Mouse (Mus musculus) gastrocnemius, postnatal 36 days (tissue): ENCODE results near the gene Umad1. TPM values are rescaled to one million over a fixed set of nuclear protein-coding genes. Genes with fewer than 3 reads are reported as not detected.
A peak's percentile ranks its signal among the peaks of the same experiment; 100 is the strongest.

Experiments
- DNase-seq, 2 experiments: peaks; one replicate each; pipeline ENCODE4 v3.0.0; 2022
- intact Hi-C: fragments of 180-260 bp; cut with DNase I; formaldehyde crosslinking; loops from one replicate; pipeline ENCODE4 v1.15.1; 2025
- total RNA-seq, 2 experiments: library from RNA; stranded (reverse); gene quantifications; 2 replicates each; pipeline ENCODE4 v1.2.3; 2021

Umad1 gene
- total RNA-seq, 2 experiments from 2014 or later: 9.4 to 12.0 TPM

DNA sequence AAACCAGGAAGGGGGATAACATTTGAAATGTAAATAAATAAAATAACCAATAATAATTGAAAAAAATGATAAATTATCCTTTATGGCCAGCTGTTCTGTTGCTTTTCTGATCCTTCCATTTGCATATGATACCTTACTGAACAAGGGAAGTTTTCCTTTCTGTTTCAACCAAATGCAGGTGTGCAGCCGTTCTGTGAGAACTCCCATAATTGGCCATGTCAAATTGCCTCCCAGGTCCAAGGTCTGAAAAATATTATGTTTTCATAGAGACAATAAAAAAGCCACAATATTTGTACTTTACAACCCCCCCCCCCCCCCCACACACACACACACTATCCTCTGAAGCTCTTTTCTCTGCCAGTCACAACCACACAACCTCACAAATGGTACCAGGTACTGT is 206.3 kb downstream of the Umad1 start:
- DNase-seq: no peak
- intact Hi-C loops: no loop called here

DNA sequence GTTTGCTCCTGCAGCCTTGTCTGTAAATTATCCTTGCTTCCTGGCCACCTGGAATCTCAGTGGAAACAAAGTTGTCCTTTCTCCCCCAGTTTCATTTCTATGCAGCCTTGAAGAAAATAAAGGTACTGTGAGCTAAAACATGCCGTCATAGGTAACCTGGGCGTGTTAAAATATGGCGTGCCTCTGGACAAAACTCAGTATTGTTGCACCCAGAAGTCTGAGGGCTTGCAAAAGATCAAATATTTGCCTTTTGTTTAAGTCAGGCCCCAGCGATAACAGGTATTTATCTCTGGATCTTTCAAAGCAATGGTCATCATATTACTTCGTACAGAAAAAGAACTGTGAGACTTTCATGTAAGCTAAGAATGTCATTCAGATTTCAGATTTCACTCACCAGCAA is 206.9 kb downstream of the Umad1 start:
- intact Hi-C loops: no loop called here
- DNase-seq: no peak

DNA sequence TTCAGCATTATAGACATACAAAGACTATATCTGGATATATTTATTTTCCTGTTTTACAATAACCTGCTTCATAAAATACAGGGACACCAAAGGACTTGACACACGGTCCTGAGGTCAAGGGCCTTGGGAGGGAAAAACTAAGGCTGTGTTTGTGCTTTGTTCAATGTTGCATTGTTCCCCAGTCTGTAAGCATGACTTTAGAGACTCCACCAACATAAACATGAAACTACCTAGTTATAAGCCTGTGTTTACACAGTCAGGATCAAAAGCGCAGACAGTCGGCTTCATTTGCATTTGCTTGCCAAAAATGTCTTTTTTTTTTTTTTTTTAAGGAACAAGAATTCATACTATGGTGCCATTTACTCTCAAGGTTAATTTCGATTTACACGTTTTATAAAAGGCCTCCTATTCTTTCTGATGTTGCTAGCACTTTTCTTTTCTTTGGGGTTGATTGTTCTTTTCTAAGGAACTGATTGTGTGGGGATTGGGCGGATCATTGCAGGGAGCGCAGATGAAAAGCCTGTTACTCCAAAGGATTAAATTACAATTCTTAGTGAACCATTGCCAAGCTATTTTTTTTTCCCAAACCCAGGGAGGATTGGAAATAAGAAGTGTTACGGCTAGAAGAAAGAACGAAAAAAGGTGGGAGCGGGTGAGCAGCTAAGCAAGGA is 208.7 kb downstream of the Umad1 start:
- intact Hi-C loops: no loop called here
- no peak for DNase-seq

DNA sequence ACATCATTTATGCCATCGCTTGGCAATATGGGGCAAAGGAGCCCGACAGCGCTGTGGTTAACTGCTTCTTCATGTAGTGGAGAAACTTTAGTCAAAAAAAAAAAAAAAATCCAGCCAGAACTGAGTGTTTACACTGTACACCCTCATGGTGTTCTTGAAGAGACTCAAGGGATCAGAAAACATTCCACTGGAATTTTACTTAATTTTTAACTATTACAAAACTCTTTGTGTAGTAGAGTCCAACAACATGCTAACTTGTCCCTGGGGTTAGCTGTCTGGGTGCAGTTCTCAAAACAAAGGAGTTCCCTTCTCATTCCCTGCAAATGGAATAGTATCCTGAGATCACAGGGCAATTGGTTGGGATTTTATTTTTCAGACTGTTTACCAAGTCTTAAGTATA is 210.8 kb downstream of the Umad1 start:
- intact Hi-C loops: no loop called here
- DNase-seq: no peak

DNA sequence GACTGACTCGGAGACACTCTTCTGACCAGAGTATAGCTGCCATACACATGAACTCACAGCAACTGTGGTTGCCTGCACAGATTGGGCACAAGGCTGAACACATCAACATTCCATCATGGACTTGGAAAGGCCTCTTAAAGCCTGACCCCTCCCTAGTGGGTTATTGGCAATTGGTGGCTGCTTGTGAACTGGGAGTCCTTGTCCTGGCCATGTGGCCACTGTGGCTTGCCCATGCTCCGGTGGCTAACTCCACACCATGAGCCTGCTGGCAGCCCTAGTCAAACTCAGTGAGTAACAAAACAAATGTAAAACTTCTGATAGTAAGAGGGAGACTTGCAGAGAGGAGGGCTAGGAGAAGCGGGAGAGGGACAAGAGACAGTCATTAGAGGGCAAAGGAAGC is 213.0 kb downstream of the Umad1 start:
- intact Hi-C loops: no loop called here
- no peak for DNase-seq

DNA sequence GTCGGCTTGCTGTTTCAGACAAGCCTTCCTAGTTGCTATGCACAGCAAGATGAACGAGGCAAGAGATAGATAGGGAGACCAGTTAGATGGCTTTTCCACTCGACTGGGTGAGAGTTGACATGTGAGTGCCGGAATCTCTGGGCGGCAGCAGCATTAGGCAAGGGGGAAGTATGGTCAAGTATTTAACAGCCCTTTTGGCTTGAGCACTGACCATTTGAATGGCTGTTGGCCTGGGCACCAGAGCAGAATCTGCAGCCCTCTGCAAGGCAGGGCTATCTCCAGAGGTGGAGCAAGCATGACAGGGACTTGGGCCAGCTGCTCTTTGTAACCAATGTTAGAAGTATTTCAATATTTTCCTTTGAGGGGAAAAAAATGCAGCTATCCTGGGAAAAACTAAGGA is 213.8 kb downstream of the Umad1 start:
- DNase-seq: peak; percentile 17 to 18
- intact Hi-C loops: no loop called here

DNA sequence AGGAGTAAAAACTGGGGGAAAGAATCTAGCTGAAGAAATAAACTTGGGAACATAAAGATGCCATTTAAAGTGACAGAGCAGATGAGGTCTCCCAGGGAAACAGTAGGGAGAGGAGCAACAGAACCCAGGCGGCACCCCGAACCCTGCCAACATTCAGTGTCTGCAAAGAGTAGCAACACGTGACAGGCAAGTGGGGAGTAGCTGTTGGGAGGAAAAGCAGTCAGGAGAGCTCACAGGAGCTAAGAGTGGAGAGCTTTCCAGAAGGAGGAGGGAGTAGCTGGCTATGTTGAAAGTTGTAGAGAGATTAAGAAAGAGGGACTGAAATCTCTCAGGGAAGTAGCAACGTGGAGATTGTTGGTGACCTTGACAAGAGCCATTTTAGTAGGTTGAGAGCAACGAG is 214.4 kb downstream of the Umad1 start:
- peak in 1 of 2 experiments; percentile 9 for DNase-seq
- intact Hi-C loops: no loop called here

DNA sequence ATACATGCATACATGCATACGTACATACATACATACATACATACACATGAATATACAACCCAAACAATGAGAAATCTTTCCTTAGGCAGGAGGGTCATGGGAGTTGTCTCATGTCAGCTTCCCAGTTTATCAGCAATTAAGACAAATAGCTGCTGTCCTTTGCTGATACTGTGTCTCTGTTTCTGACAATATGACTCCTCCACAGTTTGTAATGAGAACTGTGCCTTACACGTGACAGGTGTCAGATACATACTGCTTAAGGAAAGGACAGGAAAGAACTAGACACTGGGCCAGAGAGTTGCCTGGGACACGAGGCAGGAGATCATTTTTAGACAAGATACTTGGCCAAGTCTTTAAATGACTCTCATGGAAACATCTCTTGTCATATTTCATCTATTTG is 215.2 kb downstream of the Umad1 start:
- no peak for DNase-seq
- intact Hi-C loops: no loop called here

DNA sequence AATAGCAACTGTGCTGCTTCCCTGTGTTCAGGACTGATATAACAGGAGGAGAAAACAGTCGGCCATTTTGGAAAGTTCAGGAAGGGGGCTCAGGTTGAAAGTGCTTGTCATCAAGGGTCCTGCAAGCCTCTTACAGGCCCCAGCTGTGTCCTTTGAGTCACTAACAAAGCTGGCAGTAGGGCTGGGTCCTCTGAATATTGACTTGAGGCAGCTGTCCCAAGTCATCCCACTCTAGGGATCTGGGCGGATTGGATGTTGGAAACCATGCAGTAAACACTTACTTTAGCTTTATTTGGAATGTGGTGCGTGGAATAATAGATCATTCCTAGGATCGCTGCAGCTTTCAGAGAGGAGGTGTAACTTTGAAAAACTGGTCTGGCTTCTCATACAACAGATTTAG is 215.7 kb downstream of the Umad1 start:
- DNase-seq: no peak
- intact Hi-C loops: no loop called here

DNA sequence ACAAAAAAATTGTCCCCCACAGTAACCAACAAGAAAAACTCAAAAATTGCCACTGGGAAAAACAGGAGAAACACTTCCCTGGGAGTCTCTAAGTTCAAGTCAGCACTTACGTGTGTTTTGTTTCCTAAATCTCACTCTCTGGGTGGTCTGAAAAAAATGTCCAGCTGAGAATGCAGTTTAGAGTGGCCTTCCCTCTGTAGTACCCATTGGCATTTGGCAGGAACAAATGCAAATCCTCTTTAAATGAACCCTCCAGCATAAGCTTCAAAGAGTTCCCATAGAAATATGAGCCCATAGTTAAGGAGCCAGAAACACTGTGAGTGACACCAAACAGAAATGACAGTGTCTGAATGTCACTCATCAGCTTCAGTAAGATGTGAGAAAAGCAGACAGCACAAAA is 220.1 kb downstream of the Umad1 start:
- intact Hi-C loops: no loop called here
- no peak for DNase-seq

DNA sequence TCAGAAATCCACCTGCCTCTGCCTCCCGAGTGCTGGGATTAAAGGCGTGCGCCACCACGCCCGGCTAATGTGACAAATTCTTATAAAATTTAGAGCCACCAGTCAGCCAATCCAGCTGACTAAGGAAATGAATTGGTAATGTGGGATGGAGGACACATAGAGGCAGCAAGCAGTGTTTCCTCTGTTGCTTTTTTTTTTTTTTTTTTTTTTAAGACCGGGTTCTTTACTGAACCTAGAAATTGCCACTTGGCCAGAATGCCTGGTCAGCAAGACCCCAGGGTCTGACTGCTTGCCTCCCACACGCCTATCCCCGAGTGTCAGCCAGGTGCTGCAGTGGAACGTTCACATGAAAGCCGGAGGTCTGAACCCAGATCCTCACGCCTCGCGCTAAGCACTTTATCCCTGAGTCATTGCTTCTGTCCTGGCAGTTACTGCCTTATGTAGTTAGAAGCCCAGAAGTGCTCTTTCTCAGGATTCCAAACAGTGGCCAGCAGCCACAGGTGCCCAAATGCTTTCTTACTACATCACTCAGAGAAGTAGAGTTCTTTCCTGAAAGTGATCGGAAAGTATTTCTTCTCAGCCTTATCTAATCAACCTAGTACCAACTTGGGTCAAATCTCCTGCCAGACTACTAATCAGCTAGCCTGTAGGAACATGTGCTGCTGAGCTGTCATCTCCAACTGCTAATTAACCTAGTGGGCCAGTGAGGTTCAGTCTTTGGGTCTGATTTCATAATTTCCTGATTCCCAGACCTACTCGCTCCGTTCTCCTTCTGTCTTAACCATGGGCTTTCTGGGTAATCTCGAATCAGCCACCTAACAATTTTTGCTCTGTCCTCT is 225.6 kb downstream of the Umad1 start:
- DNase-seq: no peak
- intact Hi-C loops: no loop called here

DNA sequence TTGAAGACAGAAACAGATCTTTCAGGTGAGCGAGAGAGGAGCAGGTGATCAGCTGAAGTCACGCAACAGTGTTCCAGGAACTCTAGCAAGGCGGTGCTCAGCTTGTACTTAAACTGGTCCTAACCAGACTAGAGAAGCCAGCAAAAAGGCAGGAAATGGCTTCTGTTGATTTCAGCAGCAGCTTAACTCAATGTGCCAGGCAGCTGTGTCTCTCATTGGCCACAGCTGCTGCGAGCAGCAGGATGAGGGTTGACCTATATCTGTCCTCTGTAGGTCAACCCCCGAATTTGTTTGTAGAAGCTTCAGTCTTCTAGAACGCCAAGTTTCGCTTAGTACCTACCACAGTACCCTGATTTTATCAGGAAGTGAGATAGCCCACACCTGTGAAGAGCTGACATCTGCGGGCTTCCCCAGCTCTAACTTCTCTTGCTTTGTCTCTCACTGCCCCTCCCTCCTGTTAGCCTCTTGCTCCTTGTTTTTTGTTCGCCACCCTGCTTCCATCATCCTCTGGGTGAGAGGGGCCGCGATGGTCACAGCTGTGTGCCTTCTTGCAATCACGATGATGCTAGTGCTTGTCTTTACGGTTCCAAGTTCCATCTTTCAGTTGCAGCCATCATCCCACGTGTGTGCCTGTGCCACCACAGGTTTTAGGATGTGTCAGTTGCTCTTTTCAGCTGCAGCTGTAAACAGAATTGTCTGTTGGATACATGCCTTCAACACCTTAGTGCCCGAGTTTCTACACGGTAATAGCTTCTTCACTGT is 226.5 kb downstream of the Umad1 start:
- no peak for DNase-seq
- intact Hi-C loops: no loop called here

DNA sequence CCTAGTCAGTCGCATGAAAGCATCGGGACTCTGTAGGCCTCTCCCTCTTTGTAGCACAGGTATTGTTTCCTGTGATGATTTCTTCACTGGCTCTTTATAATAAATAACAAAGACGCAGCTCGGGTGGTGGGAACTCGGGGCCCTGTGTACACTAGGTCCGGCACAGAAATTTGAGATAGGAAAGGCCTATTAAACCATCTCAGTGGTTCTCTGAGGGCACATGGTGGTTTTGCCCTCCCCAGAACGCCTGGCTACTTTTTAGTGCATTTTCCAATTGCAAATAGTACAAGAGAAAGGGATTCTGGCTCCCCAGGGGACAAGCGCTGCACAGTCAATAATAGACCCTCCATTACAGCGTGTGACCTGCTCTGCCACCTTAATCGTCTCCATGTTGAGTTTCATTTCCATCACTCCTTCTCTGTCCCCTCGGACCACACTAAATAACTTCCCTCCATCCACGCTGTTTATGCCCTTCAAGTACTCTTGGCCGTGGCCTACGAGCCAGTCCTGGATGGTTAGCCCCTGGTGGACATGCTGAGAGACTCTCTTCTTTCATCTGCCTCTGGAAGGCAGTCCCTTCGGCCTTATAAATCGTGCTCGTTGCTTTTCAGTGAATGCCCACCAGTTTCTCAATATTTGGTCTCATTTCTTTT is 227.4 kb downstream of the Umad1 start:
- DNase-seq: no peak
- intact Hi-C loops: no loop called here

DNA sequence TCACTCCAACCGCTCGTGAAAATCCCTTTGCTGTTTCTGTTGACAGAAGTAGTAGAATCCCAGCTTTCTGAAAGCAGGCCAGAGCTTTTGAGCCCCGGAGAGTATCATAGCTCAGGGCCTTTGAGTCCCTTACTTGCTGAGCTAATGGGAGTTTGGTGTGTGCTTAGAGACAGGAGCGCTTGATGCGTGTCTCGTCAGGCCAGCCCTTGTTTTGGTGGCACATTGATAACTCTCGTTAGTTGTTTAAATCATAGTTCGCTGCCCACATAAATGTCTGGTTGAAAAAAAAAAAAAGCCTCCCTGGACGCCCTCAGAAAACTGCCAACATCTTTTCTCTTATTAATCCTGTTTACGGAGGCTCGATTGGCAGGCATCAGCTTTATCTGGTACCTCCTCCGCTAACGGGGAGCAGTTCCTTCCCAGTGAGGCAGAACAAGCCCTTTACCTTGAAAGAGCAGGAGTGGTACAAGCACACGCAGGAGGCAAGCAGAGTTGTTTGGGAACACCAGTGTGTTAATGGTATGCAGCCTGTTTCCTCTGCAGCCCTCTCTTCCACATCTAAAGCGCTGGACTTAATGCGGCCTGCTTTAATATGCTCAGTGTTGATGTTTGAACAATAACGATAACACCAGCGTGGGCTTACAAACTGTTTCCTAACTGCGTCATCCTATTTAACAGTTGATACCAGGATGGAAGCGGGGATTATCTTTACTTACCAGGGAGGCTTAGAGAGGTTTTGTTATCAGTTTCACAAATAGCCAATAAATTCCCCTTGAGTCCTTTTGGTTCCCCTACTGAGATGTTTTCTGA is 228.2 kb downstream of the Umad1 start:
- intact Hi-C loops: no loop called here
- DNase-seq: no peak

DNA sequence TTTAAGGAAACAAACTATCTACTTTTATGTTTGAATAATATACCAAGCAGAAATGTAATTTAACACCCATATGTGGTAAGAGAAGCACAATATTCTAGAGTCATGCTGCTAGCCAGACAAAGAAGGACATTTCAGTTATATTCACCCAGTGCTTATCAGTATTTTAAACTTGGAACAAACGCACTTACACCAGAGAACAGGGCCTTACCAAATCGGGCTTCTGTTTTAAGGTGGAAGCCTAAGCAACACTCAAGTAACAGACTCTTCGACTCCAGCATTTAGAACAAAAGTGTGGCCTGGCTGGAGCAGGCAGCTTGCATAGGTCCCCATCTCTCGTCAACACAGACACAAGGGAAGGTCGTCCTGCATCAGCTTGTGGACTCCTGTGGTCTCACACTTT is 229.2 kb downstream of the Umad1 start:
- DNase-seq: no peak
- intact Hi-C loops: no loop called here

DNA sequence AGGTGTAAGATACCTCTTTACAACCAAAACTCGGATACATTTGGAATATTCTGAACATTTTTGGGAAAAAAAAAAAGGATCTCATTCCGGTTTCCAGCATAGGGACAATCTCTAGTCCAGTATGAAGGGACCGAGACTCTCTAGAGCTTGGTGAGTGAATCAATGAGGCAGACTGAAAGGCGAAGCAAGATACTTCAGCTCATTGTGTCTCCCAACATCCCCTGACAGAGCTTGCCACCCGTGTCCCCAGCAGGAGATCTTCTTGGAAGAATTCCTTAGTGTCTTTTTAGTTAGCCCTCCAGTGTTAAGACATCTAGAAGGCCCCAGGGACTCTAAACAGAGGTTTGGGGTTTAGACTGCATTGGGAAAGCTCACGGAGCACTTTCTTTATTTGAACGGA is 230.2 kb downstream of the Umad1 start:
- DNase-seq: no peak
- intact Hi-C loops: no loop called here

DNA sequence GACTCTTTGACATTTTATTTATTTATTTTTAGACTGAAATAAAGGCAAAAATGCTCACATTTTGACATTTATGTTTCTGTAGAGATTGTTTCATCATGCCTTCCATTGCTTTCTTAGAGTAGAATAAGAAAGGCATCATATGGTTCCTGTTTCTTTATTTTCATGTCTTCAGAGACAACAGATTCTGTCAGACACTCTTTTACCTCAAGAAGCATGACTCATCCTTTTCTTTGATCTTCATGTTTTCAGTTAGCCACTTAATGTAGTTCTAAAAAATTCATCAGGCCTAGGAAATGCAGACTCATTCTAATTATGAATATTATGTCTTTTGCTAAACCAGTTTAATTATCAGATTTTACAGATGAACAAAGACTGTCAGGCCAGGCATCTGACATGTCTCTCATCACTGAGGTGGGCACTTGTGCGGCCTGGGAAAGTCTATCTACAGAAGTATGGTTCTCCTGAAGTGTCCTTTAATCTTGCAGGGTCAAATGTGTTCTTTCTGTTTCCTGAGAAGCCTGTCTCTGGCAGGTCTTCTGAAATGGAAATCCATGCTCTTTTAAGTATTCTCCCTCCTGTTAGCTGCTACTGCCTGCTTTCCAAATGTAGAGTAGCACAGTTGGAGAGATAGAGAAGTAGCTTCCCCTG is 231.0 kb downstream of the Umad1 start:
- no peak for DNase-seq
- intact Hi-C loops: no loop called here

DNA sequence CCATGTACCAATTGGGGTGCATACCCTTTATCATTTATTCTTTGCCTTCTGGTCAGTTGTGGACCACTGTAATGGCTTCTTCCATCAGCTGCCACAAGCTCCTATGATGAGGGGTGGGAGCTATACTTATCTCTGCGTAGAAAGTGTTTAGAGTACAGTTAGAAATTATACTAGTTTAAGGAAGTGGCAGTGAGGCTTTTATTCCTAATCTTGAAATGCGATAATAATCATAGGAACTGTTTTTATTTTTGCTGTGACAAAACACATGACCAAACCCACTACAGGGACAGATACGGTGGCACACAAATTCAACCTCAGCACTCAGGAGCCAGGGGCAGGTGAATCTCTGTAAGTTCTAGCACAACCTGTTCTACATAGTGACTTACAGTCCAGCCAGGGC is 233.2 kb downstream of the Umad1 start:
- DNase-seq: no peak
- intact Hi-C loops: no loop called here

DNA sequence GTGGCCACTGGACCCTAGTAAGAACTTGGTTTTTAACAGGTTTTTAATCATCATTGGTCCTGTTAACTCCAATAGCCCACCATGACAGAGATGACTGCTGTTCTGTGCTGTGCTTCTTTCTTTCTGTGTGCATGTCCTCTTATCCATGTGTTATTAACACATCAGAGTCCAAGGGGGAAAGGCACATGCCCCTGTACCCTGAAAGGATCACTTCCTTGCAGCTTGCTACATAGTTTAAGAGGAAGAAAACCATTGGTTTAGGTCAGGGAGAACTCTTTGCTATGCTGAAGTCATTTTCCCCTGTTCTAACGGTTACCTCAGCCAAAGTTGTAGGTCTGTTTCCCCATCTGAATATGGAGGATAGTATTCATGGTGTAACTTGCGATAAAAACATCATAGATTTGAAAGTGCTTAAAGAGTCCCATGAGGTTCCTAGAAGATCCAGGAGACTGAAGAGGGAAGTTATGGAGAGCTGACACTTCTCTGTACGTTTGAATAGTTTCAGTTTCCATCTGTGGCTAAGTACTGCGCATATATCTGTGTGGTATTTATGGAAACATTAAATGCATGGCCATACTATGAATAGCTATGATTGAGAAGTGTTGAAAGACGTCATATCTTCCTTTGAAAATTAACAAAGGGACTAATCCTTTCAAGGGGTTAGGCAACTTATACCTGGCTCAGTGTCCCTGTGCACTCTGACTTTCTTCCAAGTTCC is 236.2 kb downstream of the Umad1 start:
- intact Hi-C loops: no loop called here
- no peak for DNase-seq
